In genomic region chr11:29595217-29595616, GRCm38 (mm10) we compare ENCODE assay signal across 28 mouse cellular contexts. TPM values are rescaled to one million over a fixed set of nuclear protein-coding genes. Genes with fewer than 3 reads are reported as not detected.
DNase-seq lines count a peak whose midpoint lies in the region; ATAC-seq and TF ChIP-seq lines count a peak whose summit lies in the region.
"Had no signal": no experiment of that assay in that cellular context is flagged by ENCODE, and none has a peak within 500 bp of the region (broad histone marks: within the 10 kb centered on the region; RNA-seq: fewer than 3 reads in every experiment).

No protein-coding gene starts in this region.

- DNase-seq in forebrain, embryonic 14.5 days (ENCODE audit: low spot score): peak; percentile 13
- DNase-seq in forebrain, embryonic 11.5 days (ENCODE audit: low spot score): no peak
- DNase-seq in lung, postnatal 0 days (ENCODE audit: low spot score): no peak
- peak; percentile 23 for DNase-seq in ZHBTc4 (ENCODE audit: low read depth, low spot score)
- no peak for DNase-seq in thymus, postnatal 36 days
- DNase-seq: adrenal gland, postnatal 10 days; cerebellum, adult 18-20 months; cerebellum, postnatal 10 days; gastrocnemius, postnatal 10 days; heart, postnatal 10 days; kidney, adult 2 months; kidney, postnatal 4 days; layer of hippocampus, postnatal 36 days; left cerebral cortex, postnatal 4 days; liver, embryonic 13.5 days; lung, adult 18-20 months; lung, postnatal 36 days; right cerebral cortex, postnatal 25 days had no signal

- no peaks in the 10 kb centered on the region for H3K27me3 ChIP-seq in forebrain, embryonic 14.5 days (replicated peaks; ENCODE audit: control insufficient read depth, insufficient read depth, low read length)
- H3K27me3 ChIP-seq in forebrain, embryonic 11.5 days (ENCODE audit: control insufficient read depth, insufficient read depth, low read length): no peaks in the 10 kb centered on the region
- no peaks in the 10 kb centered on the region for H3K27me3 ChIP-seq in lung, embryonic 16.5 days (ENCODE audit: control insufficient read depth, insufficient read depth, low read depth, low read length)
- H3K27me3 ChIP-seq in lung, postnatal 0 days (replicated peaks; ENCODE audit: insufficient read depth, low read length): no peaks in the 10 kb centered on the region
- H3K27me3 ChIP-seq: embryonic facial prominence, embryonic 13.5 days; heart, embryonic 13.5 days; hindbrain, embryonic 15.5 days; liver, embryonic 13.5 days; midbrain, embryonic 13.5 days; stomach, embryonic 15.5 days had no signal

- no peak overlapping the region for H3K9ac ChIP-seq in forebrain, embryonic 14.5 days (ENCODE audit: low read length)
- H3K9ac ChIP-seq in forebrain, embryonic 11.5 days (ENCODE audit: low read length): no peak overlapping the region
- no peak overlapping the region for H3K9ac ChIP-seq in lung, embryonic 16.5 days (ENCODE audit: low read length)
- no peak overlapping the region for H3K9ac ChIP-seq in lung, postnatal 0 days (replicated peaks; ENCODE audit: low read depth)
- H3K9ac ChIP-seq: embryonic facial prominence, embryonic 13.5 days; heart, embryonic 13.5 days; hindbrain, embryonic 15.5 days; liver, embryonic 13.5 days; midbrain, embryonic 13.5 days; stomach, embryonic 15.5 days had no signal

- ATAC-seq in forebrain, embryonic 14.5 days: no peak
- ATAC-seq in forebrain, embryonic 11.5 days (replicated peaks; ENCODE audit: low FRiP score): no peak
- 0 out of 2 replicates have a peak, but pooled peaks have one; percentile 43 for ATAC-seq in lung, embryonic 16.5 days (ENCODE audit: low read depth)
- ATAC-seq in lung, postnatal 0 days: no peak
- ATAC-seq in megakaryocyte-erythroid progenitor cell, adult 5-6 weeks (replicated peaks; ENCODE audit: low FRiP score, low TSS enrichment, poor library complexity, severe bottlenecking): no peak
- ATAC-seq: inflammation-experienced regulatory T-cells, adult 6 months; midbrain, embryonic 13.5 days had no signal

- no peaks in the 10 kb centered on the region for H3K9me3 ChIP-seq in forebrain, embryonic 14.5 days (replicated peaks; ENCODE audit: control insufficient read depth, low read length)
- no peaks in the 10 kb centered on the region for H3K9me3 ChIP-seq in forebrain, embryonic 11.5 days (ENCODE audit: control insufficient read depth, low read length)
- no peaks in the 10 kb centered on the region for H3K9me3 ChIP-seq in lung, embryonic 16.5 days (ENCODE audit: control insufficient read depth, low read length)
- H3K9me3 ChIP-seq in lung, postnatal 0 days (ENCODE audit: low read length): no peaks in the 10 kb centered on the region
- H3K9me3 ChIP-seq: embryonic facial prominence, embryonic 13.5 days; heart, embryonic 13.5 days; hindbrain, embryonic 15.5 days; liver, embryonic 13.5 days; midbrain, embryonic 13.5 days; stomach, embryonic 15.5 days had no signal

- no peak overlapping the region for H3K27ac ChIP-seq in forebrain, embryonic 14.5 days (ENCODE audit: low read depth, low read length)
- H3K27ac ChIP-seq in forebrain, embryonic 11.5 days (ENCODE audit: low read depth, low read length): no peak overlapping the region
- H3K27ac ChIP-seq in lung, embryonic 16.5 days (ENCODE audit: low read length): no peak overlapping the region
- H3K27ac ChIP-seq in lung, postnatal 0 days (ENCODE audit: low read length): no peak overlapping the region
- H3K27ac ChIP-seq: embryonic facial prominence, embryonic 13.5 days; heart, embryonic 13.5 days; hindbrain, embryonic 15.5 days; liver, embryonic 13.5 days; midbrain, embryonic 13.5 days; stomach, embryonic 15.5 days had no signal

- no peak overlapping the region for H3K4me2 ChIP-seq in forebrain, embryonic 14.5 days (ENCODE audit: low read length)
- H3K4me2 ChIP-seq in forebrain, embryonic 11.5 days (ENCODE audit: low read depth, low read length, severe bottlenecking): no peak overlapping the region
- no peak overlapping the region for H3K4me2 ChIP-seq in lung, embryonic 16.5 days (ENCODE audit: low read depth, low read length)
- H3K4me2 ChIP-seq in lung, postnatal 0 days (replicated peaks; ENCODE audit: low read depth, low read length): no peak overlapping the region
- H3K4me2 ChIP-seq: embryonic facial prominence, embryonic 13.5 days; heart, embryonic 13.5 days; hindbrain, embryonic 15.5 days; liver, embryonic 13.5 days; midbrain, embryonic 13.5 days; stomach, embryonic 15.5 days had no signal

- no peaks in the 10 kb centered on the region for H3K4me1 ChIP-seq in forebrain, embryonic 14.5 days (ENCODE audit: control insufficient read depth, insufficient read depth, low read length)
- H3K4me1 ChIP-seq in forebrain, embryonic 11.5 days (replicated peaks; ENCODE audit: control insufficient read depth, insufficient read depth, low read length): no peaks in the 10 kb centered on the region
- H3K4me1 ChIP-seq in lung, embryonic 16.5 days (replicated peaks; ENCODE audit: control insufficient read depth, insufficient read depth, low read length): 0 out of 2 replicates have a peak, but pooled peaks cover 2% of the 10 kb centered on the region
- no peaks in the 10 kb centered on the region for H3K4me1 ChIP-seq in lung, postnatal 0 days (ENCODE audit: insufficient read depth, low read depth, low read length)
- H3K4me1 ChIP-seq: embryonic facial prominence, embryonic 13.5 days; heart, embryonic 13.5 days; hindbrain, embryonic 15.5 days; liver, embryonic 13.5 days; midbrain, embryonic 13.5 days; stomach, embryonic 15.5 days had no signal

- H3K36me3 ChIP-seq in forebrain, embryonic 14.5 days (ENCODE audit: control insufficient read depth, insufficient read depth, low read length): no peaks in the 10 kb centered on the region
- H3K36me3 ChIP-seq in forebrain, embryonic 11.5 days (ENCODE audit: control insufficient read depth, insufficient read depth, low read length): no peaks in the 10 kb centered on the region
- H3K36me3 ChIP-seq in lung, embryonic 16.5 days (ENCODE audit: control insufficient read depth, insufficient read depth, low read length): no peaks in the 10 kb centered on the region
- H3K36me3 ChIP-seq in lung, postnatal 0 days (ENCODE audit: insufficient read depth, low read length): no peaks in the 10 kb centered on the region
- H3K36me3 ChIP-seq: embryonic facial prominence, embryonic 13.5 days; heart, embryonic 13.5 days; hindbrain, embryonic 15.5 days; liver, embryonic 13.5 days; midbrain, embryonic 13.5 days; stomach, embryonic 15.5 days had no signal

- no peak overlapping the region for H3K4me3 ChIP-seq in forebrain, embryonic 14.5 days (ENCODE audit: low read depth, low read length)
- no peak overlapping the region for H3K4me3 ChIP-seq in forebrain, embryonic 11.5 days (ENCODE audit: low read depth, low read length)
- H3K4me3 ChIP-seq in lung, embryonic 16.5 days (ENCODE audit: low read length): no peak overlapping the region
- no peak overlapping the region for H3K4me3 ChIP-seq in lung, postnatal 0 days (ENCODE audit: low read depth, low read length)
- H3K4me3 ChIP-seq: embryonic facial prominence, embryonic 13.5 days; heart, embryonic 13.5 days; hindbrain, embryonic 15.5 days; liver, embryonic 13.5 days; midbrain, embryonic 13.5 days; stomach, embryonic 15.5 days had no signal

- no peak for TF ChIP-seq EP300 in lung, postnatal 0 days (IDR thresholded peaks at IDR 0.05)

- TF ChIP-seq CTCF in lung, postnatal 0 days (IDR thresholded peaks at IDR 0.05): no peak

RNA-seq across cellular contexts. Expression of gene Rps27a, which starts 47.3 kb away (rescaled TPM):
- 669 and 929 TPM in 2 replicates for polyA plus RNA-seq in forebrain, embryonic 14.5 days (2014; fragmentation: Nextera tagmentation; extraction: Ambion mirVana)
- 898 and 939 TPM in 2 replicates for polyA plus RNA-seq in forebrain, embryonic 11.5 days (2014; fragmentation: Nextera tagmentation; extraction: Ambion mirVana)
- 974 and 1,066 TPM in 2 replicates for polyA plus RNA-seq in lung, embryonic 16.5 days (2015; fragmentation: Nextera tagmentation; extraction: Ambion mirVana)
- polyA plus RNA-seq in lung, postnatal 0 days (2015; fragmentation: Nextera tagmentation; extraction: Ambion mirVana): 660 and 704 TPM in 2 replicates
- 4,800 and 5,317 TPM in 2 replicates for total RNA-seq in megakaryocyte-erythroid progenitor cell, adult 5-6 weeks (2014; fragmentation: Nextera tagmentation)
- total RNA-seq in megakaryocyte-erythroid progenitor cell, adult 5-6 weeks (2017): 1,061 and 1,131 TPM in 2 replicates

RNA-seq across cellular contexts. Expression of gene Clhc1, which starts 47.5 kb away (rescaled TPM):
- 0.10 TPM in 1 of 2 replicates, not detected in the other for polyA plus RNA-seq in forebrain, embryonic 14.5 days (2014; fragmentation: Nextera tagmentation; extraction: Ambion mirVana)
- 0.20 and 0.48 TPM in 2 replicates for polyA plus RNA-seq in forebrain, embryonic 11.5 days (2014; fragmentation: Nextera tagmentation; extraction: Ambion mirVana)
- 0.21 and 0.34 TPM in 2 replicates for polyA plus RNA-seq in lung, embryonic 16.5 days (2015; fragmentation: Nextera tagmentation; extraction: Ambion mirVana)
- 0.10 and 0.20 TPM in 2 replicates for polyA plus RNA-seq in lung, postnatal 0 days (2015; fragmentation: Nextera tagmentation; extraction: Ambion mirVana)
- total RNA-seq in megakaryocyte-erythroid progenitor cell, adult 5-6 weeks (2014; fragmentation: Nextera tagmentation): 0.17 and 0.50 TPM in 2 replicates
- total RNA-seq in megakaryocyte-erythroid progenitor cell, adult 5-6 weeks (2017): not detected in 2 replicates
- total RNA-seq: gastrocnemius, postnatal 10 days; heart, adult 8-10 months; heart, postnatal 10 days; hematopoietic stem cell, adult 5-6 weeks had no signal

Comparison
In these comparisons a context has a peak if more than half of its experiments do, and no peak if none do; other contexts are left out.
1. DNase-seq: peak in forebrain, embryonic 14.5 days (single experiment) and ZHBTc4 (single experiment); none in forebrain, embryonic 11.5 days (single experiment), lung, postnatal 0 days (single experiment) and thymus, postnatal 36 days (0 of 2).